Mouse (Mus musculus): ENCODE data around the gene Tectb. TPM values are rescaled to one million over a fixed set of nuclear protein-coding genes. Genes with fewer than 3 reads are reported as not detected.
"Not testable (repeated sequence)": the region's sequence is repeated elsewhere in the genome, so short reads cannot be mapped to it uniquely, and the experiment has no call there.

Gene Tectb
- polyA plus RNA-seq, 1 experiment from 2014 or later = 0.08 TPM

DNA sequence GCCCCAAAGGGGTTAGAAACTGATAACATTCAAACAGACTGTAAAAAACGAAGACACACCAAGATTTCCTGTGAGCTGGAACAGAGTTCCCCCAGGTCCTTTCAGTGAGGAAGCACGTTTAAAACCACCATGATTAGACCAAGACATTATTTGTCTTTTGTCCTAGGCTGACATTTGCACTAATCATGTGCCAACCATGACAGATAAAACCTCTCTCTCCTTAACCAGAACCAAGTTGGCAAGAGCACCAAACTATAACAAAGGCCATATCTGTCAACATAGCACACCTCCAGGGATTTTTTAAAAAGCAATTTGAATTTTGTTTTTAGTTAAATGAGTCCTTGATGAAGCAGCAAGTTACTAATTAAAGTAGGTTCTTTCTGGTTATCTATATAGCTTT, 12.8 kb upstream of the Tectb start:
- H3K4me3 ChIP-seq (replicated peaks) = no peak overlapping the region
- ATAC-seq = no peak
- H3K4me1 ChIP-seq (replicated peaks) = no peaks in the 10 kb centered on the region
- WGBS = 52% methylated on average over 2 of the region's 2 CpGs
- no peak overlapping the region for H3K27ac ChIP-seq
- no peaks in the 10 kb centered on the region for H3K27me3 ChIP-seq (replicated peaks)
- H3K4me2 ChIP-seq (replicated peaks) = no peak overlapping the region
- no peaks in the 10 kb centered on the region for H3K36me3 ChIP-seq
- H3K9me3 ChIP-seq = no peaks in the 10 kb centered on the region
- no peak overlapping the region for H3K9ac ChIP-seq

DNA sequence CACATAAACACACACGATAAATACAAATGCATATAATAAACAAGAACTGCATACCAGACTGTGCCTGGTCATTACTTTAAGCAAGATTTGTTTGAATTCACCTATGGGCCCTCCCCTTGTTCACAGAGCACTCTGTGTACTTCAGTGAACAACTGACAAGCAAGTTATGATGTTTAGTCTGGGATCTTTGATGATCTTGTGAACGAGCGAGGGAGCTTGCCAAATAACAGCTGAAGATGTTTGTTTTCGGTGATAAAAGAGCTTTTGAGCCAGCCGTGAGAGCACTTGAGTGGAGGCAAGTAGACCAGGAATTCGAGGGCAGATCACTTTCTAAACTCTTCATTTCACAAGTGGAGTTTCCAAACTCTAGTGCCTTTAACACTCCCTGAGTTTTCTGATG, 12.2 kb upstream of the Tectb start:
- no peak for ATAC-seq

DNA sequence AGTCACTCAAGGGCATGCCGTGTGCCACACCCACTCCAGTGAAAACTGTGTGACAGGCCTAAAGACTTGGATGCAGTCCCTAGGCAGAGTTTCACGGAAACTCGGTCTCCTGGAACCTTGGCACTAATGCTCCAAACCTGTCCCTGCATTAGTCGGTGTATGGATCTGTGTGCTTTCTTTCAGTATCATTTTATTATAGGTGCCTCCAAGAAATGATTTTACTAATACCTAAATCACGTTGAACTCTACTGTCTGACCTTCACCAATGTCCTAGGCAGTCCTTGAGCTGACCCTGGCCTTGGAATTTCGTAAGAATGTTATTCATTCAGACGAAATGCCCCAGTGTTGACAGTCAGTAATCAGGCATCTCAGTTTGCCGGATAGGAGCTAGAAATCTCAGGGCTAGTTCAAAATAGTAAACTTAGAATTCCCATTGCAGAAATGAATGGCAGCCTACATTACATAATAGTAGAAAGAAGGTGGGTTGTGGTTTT, 11.2 kb upstream of the Tectb start:
- H3K9me3 ChIP-seq; H3K4me2 ChIP-seq (replicated peaks); ATAC-seq; H3K27ac ChIP-seq; H3K9ac ChIP-seq; H3K36me3 ChIP-seq; H3K4me3 ChIP-seq (replicated peaks); H3K27me3 ChIP-seq (replicated peaks); H3K4me1 ChIP-seq (replicated peaks): not testable (repeated sequence)
- WGBS = 93% methylated on average over 8 of the region's 8 CpGs

More for the DNA sequence above, 12.2 kb upstream of the Tectb start:
- Histone ChIP-seq H3K9me3 (no peaks in the 10 kb centered on the region), H3K4me2 (replicated peaks) (no peak overlapping the region), H3K36me3 (no peaks in the 10 kb centered on the region), H3K27ac (no peak overlapping the region), H3K4me3 (replicated peaks) (no peak overlapping the region), H3K9ac (no peak overlapping the region), H3K27me3 (replicated peaks) (no peaks in the 10 kb centered on the region), H3K4me1 (replicated peaks) (no peaks in the 10 kb centered on the region)
- WGBS = 36% methylated on average over 6 of the region's 6 CpGs

DNA sequence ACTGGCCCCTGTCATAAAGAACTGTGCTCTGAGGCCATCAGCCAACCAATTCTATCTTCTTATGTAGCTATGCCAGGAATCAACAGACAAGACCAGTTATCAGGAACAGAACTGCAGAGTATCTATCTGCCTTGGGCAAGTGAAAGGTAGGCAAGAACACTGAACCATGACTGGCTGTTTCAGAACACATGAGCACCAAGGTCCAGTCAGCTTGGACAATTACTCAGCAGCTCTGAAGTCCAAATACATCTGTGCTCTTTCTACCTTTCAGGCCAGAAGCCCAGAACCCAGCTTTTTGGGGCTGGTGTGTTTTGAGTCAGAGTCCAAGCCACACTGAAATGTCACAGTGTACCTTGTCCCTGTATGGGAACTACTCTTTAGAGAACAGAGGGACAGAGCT, 10.1 kb upstream of the Tectb start:
- no peaks in the 10 kb centered on the region for H3K4me1 ChIP-seq (replicated peaks)
- no peak overlapping the region for H3K27ac ChIP-seq
- H3K4me3 ChIP-seq (replicated peaks) = no peak overlapping the region
- ATAC-seq = no peak
- no peaks in the 10 kb centered on the region for H3K36me3 ChIP-seq
- no peaks in the 10 kb centered on the region for H3K27me3 ChIP-seq (replicated peaks)
- no peak overlapping the region for H3K4me2 ChIP-seq (replicated peaks)
- no peak overlapping the region for H3K9ac ChIP-seq
- no peaks in the 10 kb centered on the region for H3K9me3 ChIP-seq

DNA sequence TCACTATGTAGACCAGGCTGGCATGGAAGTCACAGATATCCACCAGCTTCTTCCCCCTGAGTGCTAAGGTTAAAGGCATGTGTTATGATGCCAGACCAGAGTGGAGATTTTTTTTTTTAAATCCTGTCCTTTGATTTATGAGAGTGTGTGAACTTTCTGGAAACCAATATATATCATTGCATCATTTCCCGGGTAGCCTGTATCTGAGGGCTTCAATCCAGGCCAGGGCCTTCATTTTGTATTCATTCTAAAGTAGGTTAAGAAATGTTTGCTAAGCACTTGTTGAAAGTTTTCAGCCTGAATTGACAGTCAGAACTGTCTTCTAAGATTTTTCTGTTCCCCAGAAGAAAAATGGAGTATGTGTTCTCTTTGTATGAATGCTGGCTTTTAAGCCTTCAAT, 8.9 kb upstream of the Tectb start:
- Histone ChIP-seq H3K27me3 (replicated peaks) (no peaks in the 10 kb centered on the region), H3K4me1 (replicated peaks) (no peaks in the 10 kb centered on the region), H3K9ac (no peak overlapping the region), H3K9me3 (no peaks in the 10 kb centered on the region), H3K27ac (no peak overlapping the region), H3K4me2 (replicated peaks) (no peak overlapping the region), H3K4me3 (replicated peaks) (no peak overlapping the region), H3K36me3 (no peaks in the 10 kb centered on the region)
- ATAC-seq = no peak
- 73% methylated on average over 1 of the region's 1 CpGs for WGBS

DNA sequence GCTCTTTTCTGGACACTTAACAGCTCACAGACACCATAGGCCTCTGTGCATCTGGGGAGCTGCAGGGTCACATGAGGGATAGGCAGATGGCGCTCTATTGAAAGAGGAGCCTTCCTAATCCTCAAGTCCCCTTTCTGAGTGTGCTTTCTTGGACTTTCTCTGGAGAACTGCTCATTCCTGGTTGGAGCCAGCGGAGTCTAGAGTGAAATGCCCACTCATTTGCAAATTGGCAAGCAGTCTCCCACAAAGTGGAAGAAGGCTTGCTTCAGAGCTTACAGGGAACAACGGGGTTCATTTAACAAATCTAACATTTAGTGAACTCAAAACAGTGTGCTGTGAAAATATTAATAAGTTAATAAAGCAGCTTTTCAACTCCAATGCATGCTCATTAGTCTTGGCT, 3.4 kb upstream of the Tectb start:
- no peak for ATAC-seq
- no peak overlapping the region for H3K4me2 ChIP-seq (replicated peaks)

DNA sequence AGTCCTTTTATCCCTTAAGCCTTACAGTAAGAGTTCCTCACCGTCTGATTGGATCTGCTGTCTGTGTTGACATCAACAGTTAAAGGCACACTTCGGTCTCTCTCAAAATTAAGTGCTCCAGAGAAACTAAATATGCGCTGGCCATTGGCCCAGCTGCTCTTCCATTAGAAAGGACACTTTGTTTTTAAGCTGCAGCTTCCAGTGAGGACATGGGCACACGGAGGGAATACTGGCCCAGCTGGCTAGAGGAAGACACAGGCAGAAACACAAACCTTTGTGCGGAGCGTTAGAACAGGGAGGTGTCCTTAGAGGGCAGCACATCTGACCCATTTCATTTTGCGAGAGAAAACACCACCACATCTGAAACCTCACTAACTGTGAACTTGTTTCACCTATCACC, 3.9 kb downstream of the Tectb start:
- no peak for ATAC-seq
- 68% methylated on average over 7 of the region's 7 CpGs for WGBS
- no peak overlapping the region for H3K4me2 ChIP-seq (replicated peaks)
- H3K4me3 ChIP-seq (replicated peaks) = no peak overlapping the region
- H3K4me1 ChIP-seq (replicated peaks) = no peaks in the 10 kb centered on the region
- H3K9me3 ChIP-seq = no peaks in the 10 kb centered on the region
- no peak overlapping the region for H3K9ac ChIP-seq
- no peaks in the 10 kb centered on the region for H3K27me3 ChIP-seq (replicated peaks)
- no peak overlapping the region for H3K27ac ChIP-seq
- H3K36me3 ChIP-seq = no peaks in the 10 kb centered on the region

More for the DNA sequence above, 3.4 kb upstream of the Tectb start:
- Histone ChIP-seq H3K36me3 (no peaks in the 10 kb centered on the region), H3K9ac (no peak overlapping the region), H3K4me1 (replicated peaks) (no peaks in the 10 kb centered on the region), H3K27me3 (replicated peaks) (no peaks in the 10 kb centered on the region), H3K4me3 (replicated peaks) (no peak overlapping the region), H3K27ac (no peak overlapping the region), H3K9me3 (no peaks in the 10 kb centered on the region)
- 93% methylated on average over 3 of the region's 3 CpGs for WGBS

DNA sequence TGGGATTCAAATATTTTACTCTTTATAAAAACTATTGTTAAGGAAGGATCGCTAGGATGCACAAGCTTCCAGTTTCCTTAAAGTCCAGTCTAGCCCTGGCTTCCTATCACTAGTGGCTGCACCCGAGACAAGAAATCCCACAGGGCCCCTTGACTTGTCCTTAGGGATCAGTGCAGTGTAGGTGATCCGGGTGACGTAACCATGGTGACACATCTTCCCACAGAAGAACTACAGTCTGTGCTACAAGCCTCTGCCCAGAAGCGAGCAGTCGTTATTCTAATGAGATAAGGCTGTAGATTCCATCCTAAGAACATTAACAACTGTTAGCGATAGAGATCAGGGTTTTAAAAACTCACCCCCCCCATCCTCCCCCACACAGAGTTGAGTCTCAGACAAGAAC, 4.5 kb downstream of the Tectb start:
- H3K4me3 ChIP-seq (replicated peaks) = no peak overlapping the region
- ATAC-seq = no peak
- H3K4me1 ChIP-seq (replicated peaks) = no peaks in the 10 kb centered on the region
- H3K9me3 ChIP-seq = no peaks in the 10 kb centered on the region
- H3K27ac ChIP-seq = no peak overlapping the region
- WGBS = 78% methylated on average over 7 of the region's 7 CpGs
- H3K27me3 ChIP-seq (replicated peaks) = no peaks in the 10 kb centered on the region
- no peak overlapping the region for H3K4me2 ChIP-seq (replicated peaks)
- H3K36me3 ChIP-seq = no peaks in the 10 kb centered on the region
- H3K9ac ChIP-seq = no peak overlapping the region

DNA sequence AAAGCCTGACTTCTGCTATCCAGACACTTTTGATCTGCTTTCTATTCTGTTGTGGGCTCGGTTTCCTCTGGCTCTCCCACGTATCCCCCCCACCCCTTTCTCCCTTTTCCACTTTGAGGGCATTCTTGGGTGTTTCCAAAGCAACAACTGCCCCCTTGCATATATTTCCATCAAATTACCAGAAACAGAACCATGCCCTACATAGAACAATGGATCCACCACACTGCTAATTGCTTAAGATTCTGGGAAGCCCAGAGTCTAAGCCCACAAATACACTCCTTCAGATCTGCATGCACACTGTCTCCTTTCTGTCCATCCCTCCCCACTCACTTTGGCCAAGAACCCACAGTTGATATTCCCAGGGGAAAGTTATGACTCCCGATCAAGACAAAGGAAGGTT, 5.1 kb downstream of the Tectb start:
- no peak for ATAC-seq
- Histone ChIP-seq H3K27me3 (replicated peaks) (no peaks in the 10 kb centered on the region), H3K27ac (no peak overlapping the region), H3K9ac (no peak overlapping the region), H3K36me3 (no peaks in the 10 kb centered on the region), H3K4me1 (replicated peaks) (no peaks in the 10 kb centered on the region), H3K4me3 (replicated peaks) (no peak overlapping the region), H3K4me2 (replicated peaks) (no peak overlapping the region), H3K9me3 (no peaks in the 10 kb centered on the region)
- WGBS = 54% methylated on average over 3 of the region's 3 CpGs

DNA sequence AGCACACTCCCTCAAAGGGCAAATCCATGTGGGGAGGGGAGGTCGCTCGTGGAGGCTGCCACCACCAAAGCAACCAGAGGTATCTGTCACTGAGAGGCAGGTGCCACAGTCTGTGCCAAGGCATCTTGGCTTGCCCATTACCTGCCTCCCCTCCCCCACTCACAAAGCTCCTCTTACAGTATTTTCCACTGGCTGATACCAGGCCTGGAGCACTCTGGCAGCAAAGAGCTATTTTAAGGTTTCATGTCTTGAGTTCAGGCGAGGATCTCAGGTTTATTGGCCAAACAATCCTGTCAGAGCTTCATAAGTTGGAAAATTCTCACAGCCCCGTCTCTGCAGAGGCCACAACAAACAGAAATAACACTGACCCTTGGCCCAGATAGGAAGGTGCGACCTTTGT, 9.5 kb downstream of the Tectb start:
- Histone ChIP-seq H3K36me3 (no peaks in the 10 kb centered on the region), H3K27ac (no peak overlapping the region), H3K27me3 (replicated peaks) (no peaks in the 10 kb centered on the region), H3K4me1 (replicated peaks) (0 out of 2 replicates have a peak, but pooled peaks cover 6% of the 10 kb centered on the region), H3K9me3 (no peaks in the 10 kb centered on the region), H3K4me3 (replicated peaks) (no peak overlapping the region), H3K4me2 (replicated peaks) (no peak overlapping the region), H3K9ac (no peak overlapping the region)
- no peak for ATAC-seq
- WGBS = 68% methylated on average over 5 of the region's 5 CpGs

DNA sequence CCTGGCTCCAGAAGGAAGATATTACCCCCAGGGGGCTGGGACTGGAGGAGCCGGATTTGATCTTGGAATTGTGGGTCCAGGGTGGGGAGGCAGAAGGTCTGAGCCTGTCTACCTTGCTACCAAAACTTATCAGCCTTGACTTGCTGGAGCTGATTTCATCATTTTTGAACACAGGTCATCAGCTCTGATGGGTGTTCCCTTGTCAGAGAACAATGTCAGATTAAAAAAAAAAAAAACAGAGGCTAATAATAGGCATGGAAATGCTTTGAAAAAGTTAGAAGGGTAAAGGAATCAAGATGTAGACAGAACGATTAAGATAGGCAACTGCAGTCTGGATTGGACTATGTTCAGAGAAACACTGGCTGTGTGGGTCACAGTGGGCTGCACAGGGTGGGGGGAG, 11.1 kb downstream of the Tectb start:
- Histone ChIP-seq H3K9me3 (no peaks in the 10 kb centered on the region), H3K4me1 (replicated peaks) (0 out of 2 replicates have a peak, but pooled peaks cover 6% of the 10 kb centered on the region), H3K4me2 (replicated peaks) (no peak overlapping the region), H3K36me3 (no peaks in the 10 kb centered on the region), H3K27ac (no peak overlapping the region), H3K9ac (no peak overlapping the region), H3K27me3 (replicated peaks) (no peaks in the 10 kb centered on the region), H3K4me3 (replicated peaks) (no peak overlapping the region)
- WGBS = 65% methylated on average over 2 of the region's 2 CpGs
- no peak for ATAC-seq

DNA sequence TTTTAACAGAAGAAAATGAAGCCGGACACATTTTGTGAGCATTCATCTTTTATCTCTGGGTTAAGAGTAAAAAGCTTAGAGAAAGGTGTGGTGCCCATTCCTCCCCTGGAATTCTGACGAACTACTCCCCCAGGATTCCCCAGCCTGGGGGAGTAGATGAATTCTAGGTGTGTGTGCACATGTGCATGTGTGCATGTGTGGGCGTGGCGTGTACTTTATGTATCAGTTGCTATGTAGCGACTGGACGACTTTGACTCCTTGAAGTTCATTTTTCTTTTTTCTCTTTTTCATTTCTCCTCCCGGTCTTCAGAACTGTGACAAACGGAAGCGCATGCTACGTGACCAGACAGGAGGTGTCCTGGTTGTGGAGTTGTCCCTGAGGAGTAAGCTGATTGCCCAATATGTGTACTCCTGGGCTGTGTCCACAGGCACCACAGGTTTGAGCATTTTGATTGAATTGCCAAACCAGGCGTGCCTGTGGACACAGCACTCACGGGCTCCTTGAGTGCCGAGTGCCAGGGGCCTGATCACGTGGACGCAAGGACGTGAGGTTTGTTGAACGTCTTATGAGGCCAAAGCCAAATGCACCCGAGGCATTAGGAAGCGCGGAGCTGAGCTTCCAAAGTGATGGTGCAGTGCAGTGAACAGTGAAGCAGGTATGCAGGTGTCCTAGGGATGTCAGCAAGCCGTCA, 11.9 kb downstream of the Tectb start:
- Histone ChIP-seq H3K4me1 (replicated peaks) (0 out of 2 replicates have a peak, but pooled peaks cover 6% of the 10 kb centered on the region), H3K27me3 (replicated peaks) (no peaks in the 10 kb centered on the region), H3K4me3 (replicated peaks) (no peak overlapping the region), H3K27ac (no peak overlapping the region), H3K9ac (no peak overlapping the region), H3K36me3 (no peaks in the 10 kb centered on the region), H3K4me2 (replicated peaks) (no peak overlapping the region), H3K9me3 (no peaks in the 10 kb centered on the region)
- 75% methylated on average over 21 of the region's 21 CpGs for WGBS
- ATAC-seq = peak; percentile 78

DNA sequence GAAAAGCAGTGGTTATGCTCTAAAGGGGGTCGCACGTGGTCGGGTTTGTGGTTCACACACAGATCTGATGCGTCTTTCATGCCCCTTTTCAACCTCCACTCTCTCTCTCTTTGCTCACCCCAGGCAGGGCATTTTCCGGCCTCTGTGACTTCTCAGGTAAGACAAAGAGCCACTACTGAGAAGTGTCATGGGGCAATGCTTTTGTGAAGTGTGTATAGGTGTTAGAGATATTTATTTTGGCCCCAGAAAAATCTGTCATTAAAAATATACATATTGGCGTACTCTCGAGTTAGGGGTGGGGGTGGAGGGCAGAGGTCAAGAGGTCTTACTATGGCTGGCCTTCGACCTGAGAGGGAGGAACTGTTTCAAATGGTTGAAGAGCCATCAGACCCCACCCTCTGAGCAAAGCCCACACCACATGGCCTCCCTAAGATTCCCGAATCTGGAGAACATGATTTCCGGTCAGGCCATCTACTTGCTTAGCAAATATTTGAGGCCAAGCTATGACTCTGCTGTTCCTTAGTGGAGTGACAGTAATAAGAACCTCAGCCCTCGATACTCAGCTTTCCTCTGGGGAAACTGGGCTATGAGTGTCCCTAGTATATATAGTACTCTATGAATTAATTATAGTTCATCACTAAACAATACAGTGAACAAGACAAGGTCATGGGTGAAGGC, 13.3 kb downstream of the Tectb start:
- H3K4me3 ChIP-seq (replicated peaks) = no peak overlapping the region

More for the DNA sequence above, 13.3 kb downstream of the Tectb start:
- H3K27ac ChIP-seq = peak overlapping the region; percentile 51
- peak; percentile 31 for ATAC-seq
- 0 out of 2 replicates have a peak, but pooled peaks cover 6% of the 10 kb centered on the region for H3K4me1 ChIP-seq (replicated peaks)
- no peaks in the 10 kb centered on the region for H3K27me3 ChIP-seq (replicated peaks)
- H3K36me3 ChIP-seq = no peaks in the 10 kb centered on the region
- H3K9me3 ChIP-seq = no peaks in the 10 kb centered on the region
- no peak overlapping the region for H3K9ac ChIP-seq
- H3K4me2 ChIP-seq (replicated peaks) = no peak overlapping the region; the same call in 1 of the 2 replicates
- 63% methylated on average over 11 of the region's 11 CpGs for WGBS

All from intestine, embryonic 15.5 days (tissue).